Mouse (Mus musculus) T-helper 2 cell (primary cell): Measurements from ENCODE around the gene Gm20532.

Source experiments
- in situ Hi-C: fragments of 300-600 bp; cut with MboI, MseI; formaldehyde crosslinking; loops from one replicate; pipeline ENCODE4 v1.15.1; 2025; ENCODE audit warnings: high pct_unique_total_duplicates

Gm20532 gene

GRCm38 (mm10) chr2:26594934-26595724 lies 8.7 kb downstream of the Gm20532 start:
- in situ Hi-C loops = loop anchor here (10.0 kb wide), 1 partner anchor 550 kb away; no protein-coding TSS in a partner anchor

GRCm38 (mm10) chr2:26595725-26596435 lies 9.4 kb downstream of the Gm20532 start:
- in situ Hi-C loops = loop anchor here (10.0 kb wide), 1 partner anchor 551 kb away; no protein-coding TSS in a partner anchor

GRCm38 (mm10) chr2:26596898-26597297 lies 10.5 kb downstream of the Gm20532 start:
- in situ Hi-C loops = loop anchor here (10.0 kb wide), 1 partner anchor 552 kb away; no protein-coding TSS in a partner anchor

GRCm38 (mm10) chr2:26597810-26598209 lies 11.4 kb downstream of the Gm20532 start:
- in situ Hi-C loops = loop anchor here (10.0 kb wide), 1 partner anchor 553 kb away; no protein-coding TSS in a partner anchor

- in situ Hi-C loops = loop anchor here (10.0 kb wide), 1 partner anchor 554 kb away; no protein-coding TSS in a partner anchor
These were observed 12.0 kb downstream of the Gm20532 start for GRCm38 (mm10) chr2:26598462-26598861.

- in situ Hi-C loops = loop anchor here (10.0 kb wide), 1 partner anchor 555 kb away; no protein-coding TSS in a partner anchor
These were observed 13.5 kb downstream of the Gm20532 start for GRCm38 (mm10) chr2:26599965-26600364.

GRCm38 (mm10) chr2:26600664-26601063 lies 14.2 kb downstream of the Gm20532 start:
- in situ Hi-C loops = no loop called here

GRCm38 (mm10) chr2:26601595-26601994 lies 15.2 kb downstream of the Gm20532 start:
- in situ Hi-C loops = no loop called here

- in situ Hi-C loops = no loop called here
These were observed 16.2 kb downstream of the Gm20532 start for GRCm38 (mm10) chr2:26602631-26603030.

GRCm38 (mm10) chr2:26603159-26603558 lies 16.7 kb downstream of the Gm20532 start:
- in situ Hi-C loops = no loop called here

GRCm38 (mm10) chr2:26603720-26604671 lies 17.6 kb downstream of the Gm20532 start, which contains the start of gene Agpat2:
Gene Agpat2 (minus strand): TSS chr2:26604417.
- in situ Hi-C loops = no loop called here

- in situ Hi-C loops = no loop called here
These were observed 18.9 kb downstream of the Gm20532 start for GRCm38 (mm10) chr2:26605331-26605730.

GRCm38 (mm10) chr2:26606579-26606978 lies 20.1 kb downstream of the Gm20532 start:
- in situ Hi-C loops = no loop called here

GRCm38 (mm10) chr2:26607056-26607910 lies 20.8 kb downstream of the Gm20532 start:
- in situ Hi-C loops = no loop called here

- in situ Hi-C loops = no loop called here
These were observed 22.3 kb downstream of the Gm20532 start for GRCm38 (mm10) chr2:26608781-26609180.

- in situ Hi-C loops = no loop called here
These were observed 22.8 kb downstream of the Gm20532 start for GRCm38 (mm10) chr2:26609261-26609661.

- in situ Hi-C loops = no loop called here
These were observed 24.1 kb downstream of the Gm20532 start for GRCm38 (mm10) chr2:26610526-26610925.

- in situ Hi-C loops = no loop called here
These were observed 24.6 kb downstream of the Gm20532 start for GRCm38 (mm10) chr2:26611054-26611453.

GRCm38 (mm10) chr2:26611896-26612295 lies 25.5 kb downstream of the Gm20532 start:
- in situ Hi-C loops = no loop called here

- in situ Hi-C loops = no loop called here
These were observed 28.5 kb downstream of the Gm20532 start for GRCm38 (mm10) chr2:26614903-26615302.
